Mouse (Mus musculus): ENCODE results near the gene Tmem191c. TPM values are rescaled to one million over a fixed set of nuclear protein-coding genes. Genes with fewer than 3 reads are reported as not detected.

Gene Tmem191c
- polyA plus RNA-seq, 1 experiment from 2014 or later: 6.6 TPM

DNA sequence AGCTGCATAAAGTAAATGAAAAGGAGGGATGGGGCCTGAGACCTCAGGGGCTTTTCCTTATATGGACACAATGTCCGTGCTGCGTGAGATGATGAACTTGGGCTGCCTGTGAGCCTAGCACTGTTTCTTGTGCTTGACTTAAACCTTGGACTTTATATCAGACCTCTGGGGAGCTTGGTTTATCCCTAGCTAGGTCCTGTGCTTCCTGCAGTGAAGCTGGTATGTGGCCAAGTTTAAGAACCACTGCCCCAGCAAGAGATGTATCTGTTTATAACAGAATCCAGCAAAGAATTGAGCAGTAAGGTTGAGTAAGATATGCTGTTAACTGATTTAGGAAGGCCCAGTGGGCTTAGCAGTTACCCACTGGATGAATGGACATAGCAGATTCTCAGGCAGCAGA lies 36.5 kb upstream of the Tmem191c start:
- H3K27ac ChIP-seq (ENCODE audit: low read depth, low read length): no peak overlapping the region
- H3K27me3 ChIP-seq (replicated peaks; ENCODE audit: control insufficient read depth, insufficient read depth, low read length): no peaks in the 10 kb centered on the region
- ATAC-seq (no peak), DNase-seq (ENCODE audit: low spot score) (no peak)
- H3K4me3 ChIP-seq (ENCODE audit: low read depth, low read length): no peak overlapping the region
- H3K9ac ChIP-seq (ENCODE audit: low read length): no peak overlapping the region
- H3K4me2 ChIP-seq (ENCODE audit: low read length): no peak overlapping the region
- WGBS: 89% methylated on average over 2 of the region's 2 CpGs
- H3K9me3 ChIP-seq (replicated peaks; ENCODE audit: control insufficient read depth, low read length): no peaks in the 10 kb centered on the region
- peaks cover 16% of the 10 kb centered on the region for H3K4me1 ChIP-seq (ENCODE audit: control insufficient read depth, insufficient read depth, low read length)
- H3K36me3 ChIP-seq (ENCODE audit: control insufficient read depth, insufficient read depth, low read length): no peaks in the 10 kb centered on the region

DNA sequence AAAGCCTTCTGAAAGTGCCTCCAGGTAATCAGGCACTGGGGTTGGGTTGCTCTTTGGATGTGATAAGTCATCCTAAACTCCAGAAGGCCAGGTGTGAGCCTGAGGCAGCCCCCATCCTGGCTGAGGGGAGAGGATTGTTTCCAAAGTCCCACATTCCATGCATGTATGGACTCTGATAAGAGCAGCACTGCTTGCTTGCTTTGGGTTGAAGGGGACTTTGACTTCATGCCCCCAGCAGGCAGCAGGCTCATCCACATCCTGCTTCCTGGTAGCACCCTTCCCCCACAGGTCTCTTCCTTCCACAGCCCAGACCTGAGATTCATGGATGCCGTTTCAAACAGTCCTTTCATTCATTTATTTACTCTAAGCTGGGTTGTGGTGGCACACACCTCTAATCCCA lies 32.1 kb upstream of the Tmem191c start:
- peaks cover 3% of the 10 kb centered on the region; the same call in 1 of the 2 replicates for H3K4me1 ChIP-seq (ENCODE audit: control insufficient read depth, insufficient read depth, low read length)
- no peak for DNase-seq (ENCODE audit: low spot score)
- no peak overlapping the region for H3K9ac ChIP-seq (ENCODE audit: low read length)
- H3K4me3 ChIP-seq (ENCODE audit: low read depth, low read length): no peak overlapping the region
- H3K27me3 ChIP-seq (replicated peaks; ENCODE audit: control insufficient read depth, insufficient read depth, low read length): no peaks in the 10 kb centered on the region
- H3K36me3 ChIP-seq (ENCODE audit: control insufficient read depth, insufficient read depth, low read length): no peaks in the 10 kb centered on the region
- no peak overlapping the region for H3K27ac ChIP-seq (ENCODE audit: low read depth, low read length)
- no peak overlapping the region for H3K4me2 ChIP-seq (ENCODE audit: low read length)
- no peak for ATAC-seq
- no peaks in the 10 kb centered on the region for H3K9me3 ChIP-seq (replicated peaks; ENCODE audit: control insufficient read depth, low read length)
- WGBS: 74% methylated on average over 1 of the region's 1 CpGs

DNA sequence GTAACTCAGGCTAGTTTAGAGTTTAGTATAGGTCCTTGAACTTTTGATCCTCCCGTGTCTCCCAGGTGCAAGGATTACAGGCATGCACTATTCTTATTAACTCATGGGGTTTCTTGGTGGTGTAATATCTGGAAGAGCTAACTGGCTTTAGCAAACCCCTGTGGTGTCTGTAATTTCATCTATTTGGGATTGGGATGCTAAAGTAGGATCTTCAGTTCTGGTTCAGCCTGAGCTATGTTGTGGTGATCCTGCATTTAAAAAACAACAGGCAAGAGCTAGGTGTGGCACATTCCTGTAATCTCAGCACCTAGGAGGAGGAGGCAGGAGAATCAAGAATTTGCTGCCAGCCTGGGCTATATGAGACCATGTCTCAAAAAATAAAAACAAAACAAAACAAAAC lies 30.9 kb upstream of the Tmem191c start:
- H3K27ac ChIP-seq (ENCODE audit: low read depth, low read length): no peak overlapping the region
- H3K36me3 ChIP-seq (ENCODE audit: control insufficient read depth, insufficient read depth, low read length): no peaks in the 10 kb centered on the region
- H3K9ac ChIP-seq (ENCODE audit: low read length): no peak overlapping the region

DNA sequence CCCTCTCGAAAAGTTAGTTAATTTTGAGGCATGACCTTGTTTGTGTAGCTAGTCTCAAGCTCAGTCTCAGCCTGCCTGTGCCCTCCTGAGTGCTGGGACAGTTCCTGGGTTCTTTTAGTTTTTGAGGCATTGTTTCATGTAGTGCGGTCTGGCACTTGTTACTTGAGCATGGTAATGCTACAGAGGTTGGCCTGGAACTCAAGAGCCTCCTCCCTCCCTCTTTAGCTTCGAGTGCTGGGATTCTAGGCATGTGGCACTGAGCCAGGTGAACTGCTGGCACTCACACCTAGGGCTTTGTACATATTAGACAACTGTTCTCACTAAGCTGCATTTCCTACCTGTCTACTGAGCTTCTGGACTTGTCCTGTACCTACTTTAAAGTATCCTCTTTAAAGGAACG lies 28.1 kb upstream of the Tmem191c start:
- peaks cover 21% of the 10 kb centered on the region for H3K4me1 ChIP-seq (ENCODE audit: control insufficient read depth, insufficient read depth, low read length)
- DNase-seq (ENCODE audit: low spot score): no peak
- H3K4me2 ChIP-seq (ENCODE audit: low read length): no peak overlapping the region
- H3K4me3 ChIP-seq (ENCODE audit: low read depth, low read length): no peak overlapping the region
- WGBS: 63% methylated on average over 4 of the region's 4 CpGs
- H3K36me3 ChIP-seq (ENCODE audit: control insufficient read depth, insufficient read depth, low read length): no peaks in the 10 kb centered on the region
- H3K9me3 ChIP-seq (replicated peaks; ENCODE audit: control insufficient read depth, low read length): no peaks in the 10 kb centered on the region
- no peak overlapping the region for H3K27ac ChIP-seq (ENCODE audit: low read depth, low read length)
- no peaks in the 10 kb centered on the region for H3K27me3 ChIP-seq (replicated peaks; ENCODE audit: control insufficient read depth, insufficient read depth, low read length)
- no peak overlapping the region for H3K9ac ChIP-seq (ENCODE audit: low read length)
- ATAC-seq: no peak

More for the DNA sequence above, 30.9 kb upstream of the Tmem191c start:
- 81% methylated on average over 1 of the region's 1 CpGs for WGBS
- ATAC-seq (no peak), DNase-seq (ENCODE audit: low spot score) (no peak)
- Histone ChIP-seq H3K4me1 (ENCODE audit: control insufficient read depth, insufficient read depth, low read length) (peaks cover 3% of the 10 kb centered on the region; the same call in 1 of the 2 replicates), H3K4me2 (ENCODE audit: low read length) (no peak overlapping the region), H3K9me3 (replicated peaks; ENCODE audit: control insufficient read depth, low read length) (no peaks in the 10 kb centered on the region), H3K4me3 (ENCODE audit: low read depth, low read length) (no peak overlapping the region), H3K27me3 (replicated peaks; ENCODE audit: control insufficient read depth, insufficient read depth, low read length) (no peaks in the 10 kb centered on the region)

DNA sequence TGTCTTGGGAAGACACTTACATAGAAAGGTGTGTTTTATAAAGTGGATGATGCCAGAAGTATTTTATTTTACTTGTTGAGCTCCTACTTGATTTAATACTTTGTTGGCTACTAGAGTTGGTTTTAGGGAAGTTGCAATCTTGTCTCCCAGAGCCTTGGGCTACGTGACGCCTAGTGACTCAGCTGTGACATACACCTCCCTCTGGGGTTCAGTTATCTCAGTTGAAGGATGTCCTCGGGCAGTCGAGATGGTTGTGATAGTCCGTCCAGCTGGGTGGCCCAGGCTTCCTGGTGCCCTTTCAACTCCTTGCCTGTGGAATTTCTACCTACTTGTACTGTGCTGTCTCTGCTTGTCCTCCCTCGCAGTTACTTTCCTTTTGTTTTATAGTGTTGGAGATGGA lies 26.7 kb upstream of the Tmem191c start:
- H3K27me3 ChIP-seq (replicated peaks; ENCODE audit: control insufficient read depth, insufficient read depth, low read length): no peaks in the 10 kb centered on the region
- H3K4me1 ChIP-seq (ENCODE audit: control insufficient read depth, insufficient read depth, low read length): peaks cover 35% of the 10 kb centered on the region
- no peak overlapping the region for H3K4me3 ChIP-seq (ENCODE audit: low read depth, low read length)
- no peaks in the 10 kb centered on the region for H3K9me3 ChIP-seq (replicated peaks; ENCODE audit: control insufficient read depth, low read length)
- WGBS: 84% methylated on average over 6 of the region's 6 CpGs
- no peaks in the 10 kb centered on the region for H3K36me3 ChIP-seq (ENCODE audit: control insufficient read depth, insufficient read depth, low read length)
- DNase-seq (ENCODE audit: low spot score) (no peak), ATAC-seq (no peak)
- no peak overlapping the region for H3K9ac ChIP-seq (ENCODE audit: low read length)
- no peak overlapping the region for H3K4me2 ChIP-seq (ENCODE audit: low read length)
- H3K27ac ChIP-seq (ENCODE audit: low read depth, low read length): no peak overlapping the region

DNA sequence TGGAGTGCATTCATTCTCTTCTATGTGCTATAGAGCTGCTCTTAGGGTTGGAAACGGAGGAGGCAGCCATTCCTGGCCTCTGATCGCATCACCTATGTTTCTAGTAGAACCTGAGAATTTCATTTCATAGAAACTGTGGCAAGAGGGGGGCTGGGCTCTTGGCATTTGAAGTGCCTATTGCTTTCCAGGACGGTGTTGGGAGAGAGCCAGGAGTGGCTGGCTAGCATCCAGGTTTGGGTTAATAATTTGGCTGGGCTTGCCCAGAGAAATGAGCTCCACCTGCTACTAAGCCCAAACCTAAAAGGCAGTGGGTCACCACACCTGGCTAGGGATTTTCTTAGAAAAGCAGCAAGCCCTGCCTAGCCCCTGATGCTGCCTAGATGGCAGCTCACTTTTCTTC lies 24.3 kb upstream of the Tmem191c start:
- H3K27ac ChIP-seq (ENCODE audit: low read depth, low read length): no peak overlapping the region
- no peaks in the 10 kb centered on the region for H3K9me3 ChIP-seq (replicated peaks; ENCODE audit: control insufficient read depth, low read length)
- peaks cover 36% of the 10 kb centered on the region for H3K4me1 ChIP-seq (ENCODE audit: control insufficient read depth, insufficient read depth, low read length)
- 25% methylated on average over 3 of the region's 3 CpGs for WGBS
- no peak overlapping the region for H3K4me3 ChIP-seq (ENCODE audit: low read depth, low read length)
- no peak overlapping the region for H3K9ac ChIP-seq (ENCODE audit: low read length)
- DNase-seq (ENCODE audit: low spot score) (peak; percentile 76), ATAC-seq (0 out of 2 replicates have a peak, but pooled peaks have one; percentile 30)
- no peak overlapping the region for H3K4me2 ChIP-seq (ENCODE audit: low read length)
- no peaks in the 10 kb centered on the region for H3K27me3 ChIP-seq (replicated peaks; ENCODE audit: control insufficient read depth, insufficient read depth, low read length)
- peaks cover 12% of the 10 kb centered on the region for H3K36me3 ChIP-seq (ENCODE audit: control insufficient read depth, insufficient read depth, low read length)

DNA sequence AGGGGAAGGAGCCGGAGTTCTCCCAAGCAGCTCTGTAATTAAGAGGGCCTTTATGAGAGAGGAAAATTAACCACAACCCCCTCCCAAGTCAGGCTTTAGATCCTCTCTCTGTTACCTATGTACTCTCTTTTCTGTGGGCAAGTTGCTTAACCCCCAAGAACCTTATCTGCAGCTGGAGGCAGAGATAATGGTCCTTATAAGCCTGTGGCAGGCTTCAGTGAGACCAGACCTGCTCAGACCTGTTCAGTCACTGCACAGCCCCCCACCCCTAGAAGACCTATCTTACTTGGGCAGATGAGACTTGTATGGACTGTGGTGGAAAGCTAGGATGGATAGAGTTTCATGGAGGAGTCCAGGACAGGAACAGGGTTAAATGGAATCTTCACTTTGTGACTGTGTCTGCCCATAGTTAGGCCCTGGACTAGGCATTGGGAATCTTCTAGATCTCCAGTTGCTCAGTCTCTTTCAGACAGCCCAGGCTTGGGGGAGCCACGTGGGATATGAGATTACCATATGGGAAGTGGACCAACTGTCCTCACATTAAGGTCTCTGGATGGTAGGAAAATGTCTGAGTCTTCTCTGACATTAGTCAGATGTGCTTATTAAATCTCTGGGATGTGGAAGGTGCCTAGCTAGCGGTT lies 23.7 kb upstream of the Tmem191c start:
- Histone ChIP-seq H3K4me1 (ENCODE audit: control insufficient read depth, insufficient read depth, low read length) (peaks cover 36% of the 10 kb centered on the region), H3K4me3 (ENCODE audit: low read depth, low read length) (no peak overlapping the region), H3K27me3 (replicated peaks; ENCODE audit: control insufficient read depth, insufficient read depth, low read length) (no peaks in the 10 kb centered on the region), H3K4me2 (ENCODE audit: low read length) (no peak overlapping the region), H3K9ac (ENCODE audit: low read length) (no peak overlapping the region), H3K9me3 (replicated peaks; ENCODE audit: control insufficient read depth, low read length) (no peaks in the 10 kb centered on the region), H3K27ac (ENCODE audit: low read depth, low read length) (no peak overlapping the region), H3K36me3 (ENCODE audit: control insufficient read depth, insufficient read depth, low read length) (peaks cover 19% of the 10 kb centered on the region)
- 70% methylated on average over 3 of the region's 3 CpGs for WGBS
- DNase-seq (ENCODE audit: low spot score): no peak
- ATAC-seq: no peak

DNA sequence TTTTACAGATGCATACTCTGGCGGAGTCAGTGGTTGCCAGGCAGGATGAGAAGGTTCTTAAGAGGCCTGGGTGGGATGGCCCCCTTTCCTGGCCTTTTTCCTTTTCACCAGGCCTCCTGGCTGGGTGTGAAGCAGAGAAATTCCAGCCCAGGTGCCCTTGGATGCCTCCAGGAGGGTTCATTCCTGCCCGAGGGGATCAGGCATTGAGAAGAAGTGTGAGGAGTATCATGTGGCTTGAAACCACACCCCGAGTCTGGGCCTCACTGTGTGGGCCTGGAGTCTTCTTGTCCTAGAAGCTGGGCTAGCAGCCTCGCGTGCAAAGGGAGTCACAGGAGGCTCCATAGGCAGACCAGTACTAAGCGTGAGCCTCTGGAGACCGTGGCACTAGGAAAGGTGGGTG lies 23.0 kb upstream of the Tmem191c start:
- Histone ChIP-seq H3K27ac (ENCODE audit: low read depth, low read length) (no peak overlapping the region), H3K4me2 (ENCODE audit: low read length) (no peak overlapping the region), H3K4me3 (ENCODE audit: low read depth, low read length) (no peak overlapping the region), H3K36me3 (ENCODE audit: control insufficient read depth, insufficient read depth, low read length) (peaks cover 25% of the 10 kb centered on the region), H3K9ac (ENCODE audit: low read length) (no peak overlapping the region), H3K27me3 (replicated peaks; ENCODE audit: control insufficient read depth, insufficient read depth, low read length) (no peaks in the 10 kb centered on the region), H3K4me1 (ENCODE audit: control insufficient read depth, insufficient read depth, low read length) (peaks cover 34% of the 10 kb centered on the region), H3K9me3 (replicated peaks; ENCODE audit: control insufficient read depth, low read length) (no peaks in the 10 kb centered on the region)
- ATAC-seq (no peak), DNase-seq (ENCODE audit: low spot score) (no peak)
- WGBS: 65% methylated on average over 7 of the region's 7 CpGs

DNA sequence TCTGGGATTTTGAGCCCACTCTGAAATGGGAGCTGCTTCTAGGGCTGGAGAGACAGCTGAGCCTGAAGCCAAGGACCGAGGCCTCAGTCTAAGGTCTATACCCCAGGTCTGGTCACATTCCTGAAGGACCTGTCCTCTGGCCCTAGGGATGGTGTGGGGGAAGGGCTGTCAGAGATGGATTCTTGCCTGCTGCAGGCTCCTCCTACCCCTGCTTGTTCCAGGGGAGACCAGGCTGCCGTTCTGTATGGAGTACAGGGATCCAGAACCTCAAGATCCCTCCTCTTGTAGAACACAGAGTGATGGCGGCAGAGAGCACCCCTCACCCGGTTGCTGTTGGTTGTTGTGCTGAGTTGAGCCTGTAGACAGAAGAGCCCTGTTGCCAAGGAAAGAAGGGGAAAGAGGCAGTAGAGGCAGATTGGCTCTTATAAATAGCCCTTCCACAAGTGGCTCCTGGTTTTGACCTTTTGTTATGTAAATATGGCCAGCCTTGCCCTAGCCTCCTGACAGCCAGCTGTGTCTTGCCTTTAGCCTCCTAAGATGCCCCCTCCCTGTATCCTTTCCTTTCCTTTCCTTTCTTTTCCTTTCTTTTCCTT lies 21.8 kb upstream of the Tmem191c start:
- ATAC-seq (peak; percentile 38; the same call in 1 of the 2 replicates), DNase-seq (ENCODE audit: low spot score) (peak; percentile 40)
- Histone ChIP-seq H3K4me3 (ENCODE audit: low read depth, low read length) (no peak overlapping the region), H3K9me3 (replicated peaks; ENCODE audit: control insufficient read depth, low read length) (no peaks in the 10 kb centered on the region), H3K27ac (ENCODE audit: low read depth, low read length) (0 out of 2 replicates have a peak overlapping the region, but pooled peaks have one; percentile 46), H3K4me1 (ENCODE audit: control insufficient read depth, insufficient read depth, low read length) (peaks cover 34% of the 10 kb centered on the region), H3K4me2 (ENCODE audit: low read length) (no peak overlapping the region), H3K9ac (ENCODE audit: low read length) (no peak overlapping the region), H3K36me3 (ENCODE audit: control insufficient read depth, insufficient read depth, low read length) (peaks cover 38% of the 10 kb centered on the region), H3K27me3 (replicated peaks; ENCODE audit: control insufficient read depth, insufficient read depth, low read length) (no peaks in the 10 kb centered on the region)
- WGBS: 14% methylated on average over 4 of the region's 4 CpGs
